ENCODE assay signal across 22 mouse cellular contexts in the genomic region with DNA sequence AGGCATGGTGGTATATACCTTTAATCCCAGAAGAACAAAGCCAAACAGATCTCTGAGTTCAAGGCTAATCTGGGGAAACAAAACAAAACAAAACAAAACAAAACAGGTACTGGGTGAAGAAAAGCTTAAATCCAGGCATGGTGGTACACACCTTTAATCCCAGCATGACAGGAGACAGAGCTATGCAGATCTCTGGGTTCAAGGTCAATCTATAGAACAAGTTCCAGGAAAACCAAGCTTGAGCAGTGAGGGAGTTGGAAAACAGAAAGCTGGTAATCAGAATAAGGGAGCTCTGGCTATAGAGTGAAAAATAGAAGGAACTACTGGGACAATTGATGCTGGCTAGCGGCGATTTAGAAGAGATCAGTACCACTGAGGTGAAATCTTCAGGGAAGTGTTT.
A peak's percentile ranks its signal among the peaks of the same experiment; 100 is the strongest.
DNase-seq lines count a peak whose midpoint lies in the region; TF ChIP-seq lines count a peak whose summit lies in the region.
"Had no signal": no experiment of that assay in that cellular context is flagged by ENCODE, and none has a peak within 500 bp of the region (broad histone marks: within the 10 kb centered on the region; RNA-seq: fewer than 3 reads in every experiment).

No protein-coding gene starts in this region.

- peak overlapping the region; percentile 32; the same call in 1 of the 2 replicates for H3K27ac ChIP-seq in ES-Bruce4 (ENCODE audit: insufficient read depth, low read length)
- no peak overlapping the region for H3K27ac ChIP-seq in left cerebral cortex, adult 2 months

- TF ChIP-seq POLR2A in ES-Bruce4 (IDR thresholded peaks at IDR 0.05; ENCODE audit: insufficient read depth, low read length) = no peak

- no peak overlapping the region for H3K9ac ChIP-seq in ES-Bruce4 (ENCODE audit: low read depth, poor library complexity, severe bottlenecking)

- peaks cover 38% of the 10 kb centered on the region for H3K9me3 ChIP-seq in ES-Bruce4 (replicated peaks; ENCODE audit: control insufficient read depth, insufficient read depth, low read length, poor library complexity, severe bottlenecking)

- H3K27me3 ChIP-seq in ES-Bruce4 (ENCODE audit: control insufficient read depth, insufficient read depth, low read length, poor library complexity, severe bottlenecking) = no peaks in the 10 kb centered on the region

- no peak overlapping the region for H3K4me3 ChIP-seq in ES-Bruce4 (ENCODE audit: low read depth, low read length)
- no peak overlapping the region for H3K4me3 ChIP-seq in left cerebral cortex, adult 2 months

- peaks cover 3% of the 10 kb centered on the region for H3K36me3 ChIP-seq in ES-Bruce4 (ENCODE audit: control insufficient read depth, insufficient read depth, low read length, poor library complexity, severe bottlenecking)
- H3K36me3 ChIP-seq: G1E had no signal

- H3K4me1 ChIP-seq in ES-Bruce4 (ENCODE audit: control insufficient read depth, insufficient read depth, low read length) = no peaks in the 10 kb centered on the region

- TF ChIP-seq EP300 in ES-Bruce4 (IDR thresholded peaks at IDR 0.05; ENCODE audit: insufficient read depth, low read depth, low read length) = no peak

- peak; percentile 45 for DNase-seq in ES-CJ7 (ENCODE audit: low read depth, low spot score)
- peak; percentile 51 for DNase-seq in R1 (ENCODE audit: low read depth, low spot score)
- DNase-seq in ZHBTc4 (ENCODE audit: low read depth, low spot score) = peak; percentile 55
- DNase-seq in left cerebral cortex, adult 2 months (ENCODE audit: extremely low spot score in 1 of 2, low spot score in 2 of 2) = no peak
- DNase-seq in spleen, adult 18-20 months = no peak
- no peak for DNase-seq in cerebellum, postnatal 25 days
- no peak for DNase-seq in cerebellum, adult 18-20 months
- DNase-seq: adrenal gland, adult 2 months; adrenal gland, adult 8-10 months; adrenal gland, postnatal 10 days; adrenal gland, postnatal 14 days; adrenal gland, postnatal 25 days; adrenal gland, postnatal 36 days; B cell, adult 2 months; cerebellum, adult 11 months; cerebellum, adult 11-12 months; cerebellum, adult 2 months; cerebellum, adult 8-10 months; cerebellum, adult 9-10 months; cerebellum, adult 9-11 months had no signal

- TF ChIP-seq CTCF in ES-Bruce4 (IDR thresholded peaks at IDR 0.05; ENCODE audit: low read depth, low read length) = no peak
- no peak for TF ChIP-seq CTCF in left cerebral cortex, adult 2 months (IDR thresholded peaks at IDR 0.05)

- intact Hi-C loops in left cerebral cortex, adult 2 months (cut with DNase I) = no loop called here

Comparison
In these comparisons a context has a peak if more than half of its experiments do, and no peak if none do; other contexts are left out.
1. DNase-seq: peak in ES-CJ7 (single experiment), R1 (single experiment) and ZHBTc4 (single experiment); none in left cerebral cortex, adult 2 months (0 of 2), spleen, adult 18-20 months (0 of 2), cerebellum, postnatal 25 days (0 of 2) and cerebellum, adult 18-20 months (0 of 2).